Mouse (Mus musculus): ENCODE measurements around the gene Gm37240. TPM values are rescaled to one million over a fixed set of nuclear protein-coding genes. Genes with fewer than 3 reads are reported as not detected.

Gene Gm37240
- polyA plus RNA-seq, 1 experiment from 2014 or later, result 0.48 TPM

- under 1% methylated on average over 29 of the region's 29 CpGs for WGBS
- H3K4me2 ChIP-seq, result peak overlapping the region; percentile 77
- peak overlapping the region; percentile 98 for H3K27ac ChIP-seq
- no peaks in the 10 kb centered on the region for H3K27me3 ChIP-seq
- peaks cover 31% of the 10 kb centered on the region for H3K4me1 ChIP-seq
- H3K9ac ChIP-seq, result peak overlapping the region; percentile 88
- no peaks in the 10 kb centered on the region for H3K9me3 ChIP-seq (replicated peaks)
- peak overlapping the region; percentile 98 for H3K4me3 ChIP-seq
- no peaks in the 10 kb centered on the region for H3K36me3 ChIP-seq (ENCODE audit: poor library complexity, severe bottlenecking)
- ATAC-seq, result peak; percentile 48
These were observed 1073.7 kb downstream of the Gm37240 start for GRCm38 (mm10) chr3:84813436-84814156.

GRCm38 (mm10) chr3:84810803-84811202, 1076.5 kb downstream of the Gm37240 start:
- no peaks in the 10 kb centered on the region for H3K36me3 ChIP-seq (ENCODE audit: poor library complexity, severe bottlenecking)
- ATAC-seq, result no peak

GRCm38 (mm10) chr3:84808906-84809305, 1078.4 kb downstream of the Gm37240 start:
- no peak overlapping the region for H3K4me2 ChIP-seq
- H3K9me3 ChIP-seq (replicated peaks), result no peaks in the 10 kb centered on the region
- no peaks in the 10 kb centered on the region for H3K27me3 ChIP-seq
- no peak overlapping the region for H3K27ac ChIP-seq
- peaks cover 15% of the 10 kb centered on the region for H3K4me1 ChIP-seq
- H3K9ac ChIP-seq, result no peak overlapping the region
- H3K36me3 ChIP-seq (ENCODE audit: poor library complexity, severe bottlenecking), result no peaks in the 10 kb centered on the region
- H3K4me3 ChIP-seq, result no peak overlapping the region
- ATAC-seq, result no peak

More at GRCm38 (mm10) chr3:84810803-84811202, 1076.5 kb downstream of the Gm37240 start:
- peaks cover 18% of the 10 kb centered on the region for H3K4me1 ChIP-seq
- no peak overlapping the region for H3K27ac ChIP-seq
- H3K4me3 ChIP-seq, result no peak overlapping the region
- H3K9me3 ChIP-seq (replicated peaks), result no peaks in the 10 kb centered on the region
- H3K4me2 ChIP-seq, result no peak overlapping the region
- H3K27me3 ChIP-seq, result no peaks in the 10 kb centered on the region
- no peak overlapping the region for H3K9ac ChIP-seq

- Histone ChIP-seq H3K4me3 (no peak overlapping the region), H3K9ac (no peak overlapping the region), H3K36me3 (ENCODE audit: poor library complexity, severe bottlenecking) (no peaks in the 10 kb centered on the region), H3K27ac (no peak overlapping the region), H3K9me3 (replicated peaks) (no peaks in the 10 kb centered on the region), H3K27me3 (no peaks in the 10 kb centered on the region), H3K4me1 (peaks cover 6% of the 10 kb centered on the region), H3K4me2 (no peak overlapping the region)
- ATAC-seq, result no peak
- 79% methylated on average over 3 of the region's 3 CpGs for WGBS
These were observed 1079.5 kb downstream of the Gm37240 start for GRCm38 (mm10) chr3:84807826-84808225.

GRCm38 (mm10) chr3:84806206-84806605, 1081.1 kb downstream of the Gm37240 start:
- Histone ChIP-seq H3K27ac (no peak overlapping the region), H3K36me3 (ENCODE audit: poor library complexity, severe bottlenecking) (no peaks in the 10 kb centered on the region), H3K4me2 (no peak overlapping the region), H3K27me3 (no peaks in the 10 kb centered on the region), H3K4me1 (no peaks in the 10 kb centered on the region), H3K9ac (no peak overlapping the region), H3K4me3 (no peak overlapping the region), H3K9me3 (replicated peaks) (no peaks in the 10 kb centered on the region)
- ATAC-seq, result no peak
- 83% methylated on average over 2 of the region's 2 CpGs for WGBS

GRCm38 (mm10) chr3:84804036-84804435, 1083.3 kb downstream of the Gm37240 start:
- Histone ChIP-seq H3K4me3 (no peak overlapping the region), H3K27me3 (no peaks in the 10 kb centered on the region), H3K27ac (no peak overlapping the region), H3K4me2 (no peak overlapping the region), H3K4me1 (no peaks in the 10 kb centered on the region), H3K9me3 (replicated peaks) (no peaks in the 10 kb centered on the region), H3K9ac (no peak overlapping the region), H3K36me3 (ENCODE audit: poor library complexity, severe bottlenecking) (no peaks in the 10 kb centered on the region)
- ATAC-seq, result no peak
- 69% methylated on average over 9 of the region's 9 CpGs for WGBS

- H3K36me3 ChIP-seq (ENCODE audit: poor library complexity, severe bottlenecking), result no peaks in the 10 kb centered on the region
- H3K4me1 ChIP-seq, result no peaks in the 10 kb centered on the region
- no peak for ATAC-seq
- no peaks in the 10 kb centered on the region for H3K27me3 ChIP-seq
- H3K4me3 ChIP-seq, result no peak overlapping the region
- no peak overlapping the region for H3K9ac ChIP-seq
- 83% methylated on average over 4 of the region's 4 CpGs for WGBS
- H3K9me3 ChIP-seq (replicated peaks), result peaks cover 14% of the 10 kb centered on the region
- no peak overlapping the region for H3K4me2 ChIP-seq
- H3K27ac ChIP-seq, result no peak overlapping the region
These were observed 1099.4 kb downstream of the Gm37240 start for GRCm38 (mm10) chr3:84787914-84788313.

- no peak overlapping the region for H3K4me2 ChIP-seq
- H3K4me3 ChIP-seq, result no peak overlapping the region
- WGBS, result 93% methylated on average over 1 of the region's 1 CpGs
- ATAC-seq, result no peak
- no peaks in the 10 kb centered on the region for H3K4me1 ChIP-seq
- H3K27me3 ChIP-seq, result no peaks in the 10 kb centered on the region
- H3K27ac ChIP-seq, result no peak overlapping the region
- H3K36me3 ChIP-seq (ENCODE audit: poor library complexity, severe bottlenecking), result no peaks in the 10 kb centered on the region
- no peaks in the 10 kb centered on the region for H3K9me3 ChIP-seq (replicated peaks)
- H3K9ac ChIP-seq, result no peak overlapping the region
These were observed 1111.2 kb downstream of the Gm37240 start for GRCm38 (mm10) chr3:84776084-84776483.

GRCm38 (mm10) chr3:84775577-84775976, 1111.7 kb downstream of the Gm37240 start:
- Histone ChIP-seq H3K36me3 (ENCODE audit: poor library complexity, severe bottlenecking) (no peaks in the 10 kb centered on the region), H3K4me3 (no peak overlapping the region), H3K4me1 (no peaks in the 10 kb centered on the region), H3K4me2 (no peak overlapping the region), H3K9me3 (replicated peaks) (no peaks in the 10 kb centered on the region), H3K27ac (no peak overlapping the region), H3K27me3 (no peaks in the 10 kb centered on the region), H3K9ac (no peak overlapping the region)
- WGBS, result 76% methylated on average over 4 of the region's 4 CpGs
- no peak for ATAC-seq

- Histone ChIP-seq H3K9ac (no peak overlapping the region), H3K4me3 (no peak overlapping the region), H3K36me3 (ENCODE audit: poor library complexity, severe bottlenecking) (no peaks in the 10 kb centered on the region), H3K9me3 (replicated peaks) (no peaks in the 10 kb centered on the region), H3K4me1 (no peaks in the 10 kb centered on the region), H3K4me2 (no peak overlapping the region), H3K27ac (no peak overlapping the region), H3K27me3 (no peaks in the 10 kb centered on the region)
- WGBS, result 66% methylated on average over 6 of the region's 6 CpGs
- ATAC-seq, result no peak
These were observed 1112.3 kb downstream of the Gm37240 start for GRCm38 (mm10) chr3:84775067-84775423.

- H3K36me3 ChIP-seq (ENCODE audit: poor library complexity, severe bottlenecking), result no peaks in the 10 kb centered on the region
- WGBS, result 54% methylated on average over 8 of the region's 8 CpGs
- no peak overlapping the region for H3K4me3 ChIP-seq
- H3K9ac ChIP-seq, result no peak overlapping the region
- no peaks in the 10 kb centered on the region for H3K4me1 ChIP-seq
- no peaks in the 10 kb centered on the region for H3K9me3 ChIP-seq (replicated peaks)
- ATAC-seq, result no peak
- no peaks in the 10 kb centered on the region for H3K27me3 ChIP-seq
- H3K4me2 ChIP-seq, result no peak overlapping the region
- no peak overlapping the region for H3K27ac ChIP-seq
These were observed 1112.9 kb downstream of the Gm37240 start for GRCm38 (mm10) chr3:84774246-84775066.

GRCm38 (mm10) chr3:84771980-84772379, 1115.3 kb downstream of the Gm37240 start:
- no peaks in the 10 kb centered on the region for H3K27me3 ChIP-seq
- WGBS, result 65% methylated on average over 2 of the region's 2 CpGs
- no peak overlapping the region for H3K4me2 ChIP-seq
- no peak overlapping the region for H3K9ac ChIP-seq
- no peaks in the 10 kb centered on the region for H3K4me1 ChIP-seq
- H3K9me3 ChIP-seq (replicated peaks), result no peaks in the 10 kb centered on the region
- no peaks in the 10 kb centered on the region for H3K36me3 ChIP-seq (ENCODE audit: poor library complexity, severe bottlenecking)
- no peak overlapping the region for H3K4me3 ChIP-seq
- no peak for ATAC-seq
- no peak overlapping the region for H3K27ac ChIP-seq
